Mouse (Mus musculus) liver (tissue): ENCODE data around the gene Bace2.

ENCODE experiments used
- DNase-seq: peaks from one replicate; pipeline ENCODE4 v3.0.0-alpha.2; 2020; ENCODE audit warnings: mixed read lengths

Gene Bace2

GRCm38 (mm10) chr16:97467993-97468791, 111.7 kb downstream of the Bace2 start:
- no peak for DNase-seq

GRCm38 (mm10) chr16:97474671-97475070, 118.1 kb downstream of the Bace2 start:
- DNase-seq: no peak

- DNase-seq: no peak
Measured at GRCm38 (mm10) chr16:97475581-97475980, 119.0 kb downstream of the Bace2 start.

GRCm38 (mm10) chr16:97476524-97476923, 120.0 kb downstream of the Bace2 start:
- DNase-seq: no peak

DNA sequence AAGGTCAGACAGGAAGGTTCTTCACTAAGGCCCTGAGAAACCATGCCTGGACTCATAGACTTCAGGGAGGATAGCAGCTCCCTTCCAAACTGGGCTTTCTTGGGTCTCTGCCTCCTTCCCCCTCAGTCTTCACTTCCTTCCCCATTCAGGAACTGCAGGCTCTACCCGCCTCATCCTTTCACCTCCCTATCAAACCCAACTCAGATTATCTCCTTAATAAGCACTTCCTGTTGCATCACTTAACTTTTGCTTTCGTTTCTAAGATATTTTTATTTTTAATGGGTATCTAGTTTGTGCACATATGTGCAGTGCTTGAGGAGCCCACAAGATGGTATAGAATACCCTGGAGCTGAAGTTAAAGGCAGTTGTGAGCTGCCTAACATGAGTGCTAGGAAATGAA, 122.1 kb downstream of the Bace2 start:
- DNase-seq: no peak

DNA sequence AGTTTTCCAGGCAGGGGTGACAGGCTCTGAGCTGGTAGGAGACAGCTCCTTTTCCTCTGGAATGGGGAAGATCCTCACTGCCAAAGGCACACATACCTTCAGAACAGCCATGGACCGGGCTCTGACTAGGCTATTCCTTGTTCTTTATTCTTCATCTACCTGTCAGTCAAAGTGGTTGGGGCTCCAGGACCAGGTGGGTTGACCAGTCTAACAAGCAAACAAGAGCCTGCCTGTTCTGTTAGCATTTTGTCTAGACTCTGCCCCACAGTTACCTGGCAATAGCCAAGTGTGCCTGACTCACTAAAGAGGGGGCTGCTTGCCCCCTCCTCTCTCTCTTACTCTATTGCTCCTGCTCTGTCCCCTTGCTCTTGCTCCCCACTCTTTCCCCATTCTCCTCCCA, 135.8 kb downstream of the Bace2 start:
- DNase-seq: no peak
